Mouse (Mus musculus) forebrain, embryonic 12.5 days (tissue): Measurements from ENCODE around the gene Rxra. TPM values are rescaled to one million over a fixed set of nuclear protein-coding genes. Genes with fewer than 3 reads are reported as not detected.

ENCODE experiments used
- polyA plus RNA-seq: library from polyadenylated mRNA; unstranded; fragments of >200 nt; fragmentation: Nextera tagmentation; extraction: Ambion mirVana; gene quantifications from 2 replicates; pipeline ENCODE4 v1.2.1, GENCODE M21; 2016

Rxra gene
- polyA plus RNA-seq, 1 experiment from 2014 or later: 7.8 TPM

Other genes with a start within 250 kb of the Rxra start
- 15.0 and 17.2 TPM in 2 replicates for gene Vav2, start 249.4 kb upstream of the Rxra start, polyA plus RNA-seq
- 16.4 and 18.4 TPM in 2 replicates for gene Brd3os, start 234.1 kb upstream of the Rxra start, polyA plus RNA-seq
- 140 and 155 TPM in 2 replicates for gene Brd3, start 168.8 kb upstream of the Rxra start, polyA plus RNA-seq
- gene Wdr5, start 161.3 kb upstream of the Rxra start, polyA plus RNA-seq: 65.3 and 68.3 TPM in 2 replicates
- gene Col5a1, start 210.0 kb downstream of the Rxra start, polyA plus RNA-seq: 17.1 and 21.7 TPM in 2 replicates